Mouse (Mus musculus) neural tube, embryonic 10.5 days (tissue): ENCODE results near the gene Dennd2a.
"Not testable (repeated sequence)": the region's sequence is repeated elsewhere in the genome, so short reads cannot be mapped to it uniquely, and the experiment has no call there.

Experiments
- DNase-seq: peaks from one replicate; pipeline ENCODE4 v3.0.0-alpha.2; 2017; ENCODE audit warnings: low spot score; ENCODE audit errors: extremely low spot score

Dennd2a gene

GRCm38 (mm10) chr6:39419851-39420721 is 137.6 kb downstream of the Dennd2a start, which contains the start of gene Mkrn1:
Mkrn1 (minus strand) TSS chr6:39420462.
- peak; percentile 87 for DNase-seq

- DNase-seq: no peak
Measured at GRCm38 (mm10) chr6:39419386-39419850, 138.2 kb downstream of the Dennd2a start.

GRCm38 (mm10) chr6:39416654-39417053 is 141.0 kb downstream of the Dennd2a start:
- not testable (repeated sequence) for DNase-seq

DNA sequence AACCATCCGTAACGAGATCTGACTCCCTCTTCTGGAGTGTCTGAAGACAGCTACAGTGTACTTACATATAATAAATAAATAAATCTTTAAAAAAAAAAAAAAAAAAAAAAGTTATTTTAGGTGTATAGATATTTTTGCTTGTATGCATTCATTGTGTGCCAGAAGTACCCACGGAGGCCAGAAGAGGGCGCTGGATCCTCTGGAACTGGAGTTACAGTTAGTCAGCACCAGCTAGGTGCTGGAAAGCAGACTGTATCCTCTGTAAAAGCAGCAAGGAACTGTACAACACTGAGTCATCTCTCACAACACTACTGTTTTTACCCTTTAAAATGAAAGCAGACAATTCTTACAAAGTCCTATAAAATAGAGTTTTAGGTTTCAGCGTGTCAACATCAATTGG is 141.9 kb downstream of the Dennd2a start:
- peak; percentile 60 for DNase-seq

- DNase-seq: no peak
Measured at GRCm38 (mm10) chr6:39414106-39414505, 143.6 kb downstream of the Dennd2a start.
